Mouse (Mus musculus): Measurements from ENCODE around the gene Nans. TPM values are rescaled to one million over a fixed set of nuclear protein-coding genes. Genes with fewer than 3 reads are reported as not detected.

Gene Nans
- polyA plus RNA-seq, 1 experiment from 2014 or later = 62.2 TPM

GRCm38 (mm10) chr4:46550406-46550805 is 61.4 kb downstream of the Nans start:
- no peak overlapping the region for H3K9ac ChIP-seq
- no peak overlapping the region for H3K27ac ChIP-seq (ENCODE audit: poor library complexity, severe bottlenecking)
- peaks cover 27% of the 10 kb centered on the region for H3K27me3 ChIP-seq (replicated peaks)
- H3K4me3 ChIP-seq = no peak overlapping the region
- H3K4me2 ChIP-seq = no peak overlapping the region
- H3K4me1 ChIP-seq (replicated peaks) = peaks cover 6% of the 10 kb centered on the region; the same call in 1 of the 2 replicates
- no peaks in the 10 kb centered on the region; the same call in 1 of the 2 replicates for H3K9me3 ChIP-seq (replicated peaks)
- no peak for ATAC-seq (ENCODE audit: insufficient number of reproducible peaks, low FRiP score)
- WGBS = 64% methylated on average over 8 of the region's 8 CpGs
- H3K36me3 ChIP-seq = no peaks in the 10 kb centered on the region

Other genes starting within 250 kb of the Nans start
- gene Foxe1, start 145.6 kb upstream of the Nans start, polyA plus RNA-seq (2016; fragmentation: Nextera tagmentation; extraction: Ambion mirVana) = not detected in 2 replicates
- 8.3 and 8.7 TPM in 2 replicates for gene Trmo, start 99.8 kb upstream of the Nans start, polyA plus RNA-seq (2016; fragmentation: Nextera tagmentation; extraction: Ambion mirVana)
- gene Hemgn, start 75.7 kb upstream of the Nans start, polyA plus RNA-seq (2016; fragmentation: Nextera tagmentation; extraction: Ambion mirVana) = 9.7 and 12.4 TPM in 2 replicates
- 209 and 214 TPM in 2 replicates for gene Anp32b, start 38.3 kb upstream of the Nans start, polyA plus RNA-seq (2016; fragmentation: Nextera tagmentation; extraction: Ambion mirVana)
- 0.78 and 1.5 TPM in 2 replicates for gene Trim14, start 46.9 kb downstream of the Nans start, polyA plus RNA-seq (2016; fragmentation: Nextera tagmentation; extraction: Ambion mirVana)
- 0.15 and 0.34 TPM in 2 replicates for gene Coro2a, start 113.0 kb downstream of the Nans start, polyA plus RNA-seq (2016; fragmentation: Nextera tagmentation; extraction: Ambion mirVana)
- 0.42 and 0.51 TPM in 2 replicates for gene Tbc1d2, start 161.0 kb downstream of the Nans start, polyA plus RNA-seq (2016; fragmentation: Nextera tagmentation; extraction: Ambion mirVana)